Mouse (Mus musculus) E14TG2a.4 (cell line): ENCODE results near the gene Aatf.

ENCODE experiments used
- CTCF ChIP-seq: conservative IDR thresholded peaks from 2 replicates; pipeline ENCODE4 v1.5.1; 2014; ENCODE audit warnings: low read length
- NANOG ChIP-seq: IDR thresholded peaks from 2 replicates; pipeline ENCODE4 v1.6.1; 2014; ENCODE audit warnings: borderline replicate concordance, low read length, mixed read lengths
- POU5F1 ChIP-seq: IDR thresholded peaks from 2 replicates; pipeline ENCODE4 v1.6.1; 2014; ENCODE audit warnings: low read length, borderline replicate concordance

DNA sequence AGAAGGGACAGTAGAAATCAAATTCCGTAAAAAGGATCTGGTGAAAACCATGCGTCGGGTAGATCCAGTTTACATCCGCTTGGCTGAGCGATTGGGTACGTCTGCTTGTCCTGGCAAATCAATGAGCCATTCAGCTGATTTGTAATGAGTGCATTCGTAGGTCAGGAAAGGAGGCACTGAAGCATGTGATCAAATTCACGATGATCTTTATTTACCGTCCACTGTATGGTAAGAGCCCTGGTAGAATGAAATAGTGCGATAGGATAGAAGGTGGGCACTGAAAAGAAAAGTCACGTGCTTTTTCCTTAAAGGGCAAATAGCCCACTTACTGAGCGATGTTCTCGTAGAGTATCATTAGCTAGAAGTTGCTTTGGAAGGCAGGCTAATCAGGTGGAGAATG is 130.9 kb downstream of the Aatf start:
- TF ChIP-seq CTCF (no peak), NANOG (no peak), POU5F1 (no peak)
